Mouse (Mus musculus): ENCODE measurements around the gene Dnase1l2. TPM values are rescaled to one million over a fixed set of nuclear protein-coding genes. Genes with fewer than 3 reads are reported as not detected.

Gene Dnase1l2
- 5.2 to 8.2 TPM (median 6.5 TPM) in 4 replicates for total RNA-seq (2023)

GRCm38 (mm10) chr17:24442632-24443155, at the start of gene Dnase1l2:
TSS of gene Dnase1l2 (minus strand) at chr17:24443105.

DNA sequence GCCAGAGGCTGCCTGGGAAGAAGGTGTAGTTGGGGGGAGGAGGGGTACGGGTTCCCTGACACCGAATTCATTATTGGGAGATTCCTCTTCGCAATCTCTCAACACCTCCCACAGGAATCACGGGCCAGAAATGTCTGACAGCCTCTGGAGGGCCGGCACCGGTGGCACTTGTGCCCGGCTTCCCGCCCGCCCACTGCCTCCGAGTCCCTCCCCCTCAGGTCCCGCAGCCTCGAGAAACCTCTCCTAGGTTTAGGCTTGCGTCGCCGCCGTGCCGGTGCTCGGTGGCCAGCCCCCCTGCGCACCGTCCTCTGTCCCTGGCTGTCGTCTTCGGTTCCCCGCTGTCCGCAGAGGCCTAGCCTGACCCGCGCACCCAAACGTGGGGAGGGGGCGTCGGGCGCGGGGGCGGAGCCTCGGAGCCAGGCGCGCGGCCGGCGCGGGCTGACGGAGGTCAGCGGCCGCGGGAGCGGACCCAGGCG, 45.3 kb upstream of the Dnase1l2 start, which contains the start of gene Caskin1:
Gene Caskin1, plus strand, starts transcription at position 416 of the 476 bp plus-strand sequence.

GRCm38 (mm10) chr17:24478663-24479380, 35.9 kb upstream of the Dnase1l2 start, which contains the start of gene Mlst8:
TSS of gene Mlst8 (minus strand) at chr17:24479078.

DNA sequence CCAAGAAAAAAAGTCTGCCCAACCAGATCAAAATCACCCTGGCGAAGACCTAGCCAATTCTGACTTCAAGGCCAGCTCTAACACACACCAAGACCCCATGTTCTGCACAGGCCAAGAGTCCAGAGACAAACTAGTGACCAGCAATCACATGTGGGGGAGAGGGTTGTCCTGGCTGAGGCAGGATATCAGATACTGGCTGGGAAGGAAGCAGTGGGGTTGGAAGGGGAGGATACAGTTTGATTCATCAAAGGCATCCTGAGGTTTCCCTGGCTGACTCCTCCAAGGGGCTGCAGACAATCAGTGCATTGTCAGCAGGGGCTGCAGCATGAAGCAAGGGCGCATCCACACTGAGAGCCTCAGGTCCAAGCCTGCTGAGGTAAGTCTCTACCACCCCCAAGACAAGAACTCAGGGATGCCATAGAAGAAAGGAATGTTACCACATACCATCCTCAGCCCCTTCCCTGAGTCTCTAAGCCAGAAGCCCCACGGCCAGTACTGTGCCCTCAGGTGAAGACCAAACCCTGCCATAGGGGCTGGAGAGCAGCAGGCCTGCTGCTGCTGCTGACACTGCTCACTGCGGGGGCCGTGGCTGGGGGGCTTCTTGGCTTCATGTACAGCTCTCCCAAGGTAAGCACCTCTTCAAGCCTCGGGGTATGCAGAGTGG, 30.8 kb upstream of the Dnase1l2 start, which contains the start of gene Bricd5:
Gene Bricd5, plus strand, starts transcription at position 273 of the 664 bp plus-strand sequence.

DNA sequence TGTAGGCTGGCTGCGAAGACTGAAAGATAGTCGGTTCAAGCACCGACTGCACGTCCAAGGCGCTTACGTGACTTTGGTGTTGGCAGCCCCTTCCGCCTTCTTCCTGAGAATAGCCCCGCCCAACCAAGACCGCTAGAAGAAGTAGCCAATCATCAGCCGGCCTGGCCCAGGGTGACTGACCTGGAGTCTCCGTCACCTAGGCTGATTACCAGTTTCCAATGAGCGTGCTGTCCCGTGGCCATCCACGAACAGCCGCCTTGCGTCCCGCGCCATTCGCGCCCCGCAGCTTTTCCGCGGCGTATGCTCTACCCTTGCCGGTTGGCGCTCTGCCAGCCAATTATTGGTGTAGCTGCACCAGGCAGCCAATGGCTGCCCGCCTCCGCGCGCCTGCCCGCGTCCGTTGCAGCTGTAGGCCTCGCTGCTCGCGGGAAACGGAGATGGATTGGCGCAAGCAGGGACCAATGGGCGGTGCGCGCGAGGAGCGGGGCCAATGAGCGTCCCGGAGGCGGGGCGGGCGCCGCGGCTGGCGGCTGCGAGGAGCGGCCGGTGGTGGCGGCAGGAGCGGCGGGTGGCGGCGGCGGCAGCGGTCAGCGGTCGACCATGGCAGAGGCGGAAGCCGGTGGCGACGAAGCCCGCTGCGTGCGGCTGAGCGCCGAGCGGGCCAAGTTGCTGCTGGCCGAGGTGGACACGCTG, 27.2 kb upstream of the Dnase1l2 start, which contains the start of the genes E4f1 and Pgp:
Gene E4f1, minus strand, starts transcription at position 404 of the 693 bp plus-strand sequence.
Gene Pgp, plus strand, starts transcription at position 483 of the 693 bp plus-strand sequence.

GRCm38 (mm10) chr17:24426471-24427169, 16.3 kb downstream of the Dnase1l2 start, which contains the start of gene Eci1:
TSS of gene Eci1 (plus strand) at chr17:24426641.

DNA sequence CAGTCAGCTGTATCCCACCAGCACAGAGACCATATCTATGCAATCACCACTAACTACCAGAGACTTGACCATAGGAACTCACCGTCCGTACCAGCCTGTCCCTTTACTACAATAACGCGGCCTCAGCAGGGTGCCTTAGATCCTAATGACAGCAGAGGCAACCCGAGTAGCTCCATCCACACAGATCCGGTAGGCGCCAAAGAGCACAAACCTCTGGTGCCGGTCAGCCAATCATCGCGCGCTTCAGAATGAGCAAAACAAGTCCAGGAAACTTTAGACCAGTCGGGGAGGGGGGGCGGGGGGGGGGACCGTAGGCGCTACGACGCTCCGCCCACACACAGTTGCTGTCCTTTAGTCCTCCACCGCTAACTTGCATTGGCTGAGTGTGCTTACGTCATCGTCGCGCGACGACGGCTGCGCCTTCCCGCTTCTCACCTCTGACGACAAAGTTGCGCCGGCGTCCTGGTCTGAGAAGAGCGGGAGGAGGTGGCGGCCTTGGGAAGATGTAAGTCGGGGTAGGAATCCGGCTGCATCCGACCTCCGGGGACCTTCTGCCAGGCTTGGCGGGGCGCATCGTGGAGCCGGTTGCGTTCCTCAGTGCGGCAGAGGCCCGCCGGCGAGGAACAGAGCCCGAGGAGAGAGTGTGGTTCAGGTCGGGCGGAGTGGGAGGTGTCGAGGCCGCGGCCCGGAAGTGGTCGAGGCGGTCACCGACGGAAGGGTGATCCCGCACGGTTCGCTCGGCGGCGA, 28.5 kb downstream of the Dnase1l2 start, which contains the start of gene Rnps1:
Gene Rnps1, plus strand, starts transcription at position 336 of the 747 bp plus-strand sequence.

Other genes starting within 250 kb of the Dnase1l2 start
- gene Tbc1d24, start 237.5 kb downstream of the Dnase1l2 start, total RNA-seq (2023), result 1.8 to 2.4 TPM (median 2.2 TPM) in 4 replicates
- 0.18 to 0.38 TPM (median 0.35 TPM) in 4 replicates for gene Ntn3, start 233.6 kb downstream of the Dnase1l2 start, total RNA-seq (2023)
- gene Tedc2, start 222.3 kb downstream of the Dnase1l2 start, total RNA-seq (2023), result 7.4 to 10.9 TPM (median 8.2 TPM) in 4 replicates
- gene Ccnf, start 191.6 kb downstream of the Dnase1l2 start, total RNA-seq (2023), result 11.6 to 14.8 TPM (median 13.2 TPM) in 4 replicates
- 0.27 to 0.57 TPM (median 0.50 TPM) in 3 of 4 replicates, not detected in the other for gene Abca17, start 92.0 kb downstream of the Dnase1l2 start, total RNA-seq (2023)
- 52.3 to 57.4 TPM (median 55.0 TPM) in 4 replicates for gene Abca3, start 91.2 kb downstream of the Dnase1l2 start, total RNA-seq (2023)
- gene Rnps1, start 28.5 kb downstream of the Dnase1l2 start, total RNA-seq (2023), result 155 to 180 TPM (median 162 TPM) in 4 replicates
- 21.7 to 37.3 TPM (median 25.2 TPM) in 4 replicates for gene Eci1, start 16.5 kb downstream of the Dnase1l2 start, total RNA-seq (2023)
- gene E4f1, start 27.2 kb upstream of the Dnase1l2 start, total RNA-seq (2023), result 53.5 to 67.6 TPM (median 60.7 TPM) in 4 replicates
- gene Pgp, start 27.3 kb upstream of the Dnase1l2 start, total RNA-seq (2023), result 14.3 to 17.9 TPM (median 16.6 TPM) in 4 replicates
- gene Bricd5, start 30.8 kb upstream of the Dnase1l2 start, total RNA-seq (2023), result 0.91 to 1.0 TPM in 2 of 4 replicates, not detected in the others
- gene Mlst8, start 36.0 kb upstream of the Dnase1l2 start, total RNA-seq (2023), result 16.1 to 24.1 TPM (median 21.4 TPM) in 4 replicates
- gene Caskin1, start 45.5 kb upstream of the Dnase1l2 start, total RNA-seq (2023), result not detected in 4 replicates
- 174 to 212 TPM (median 202 TPM) in 4 replicates for gene Traf7, start 84.8 kb upstream of the Dnase1l2 start, total RNA-seq (2023)
- gene Rab26, start 91.1 kb upstream of the Dnase1l2 start, total RNA-seq (2023), result 0.92 to 3.0 TPM (median 1.4 TPM) in 4 replicates
- 66.6 to 77.7 TPM (median 73.9 TPM) in 4 replicates for gene Pkd1, start 106.7 kb upstream of the Dnase1l2 start, total RNA-seq (2023)
- gene Tsc2, start 189.5 kb upstream of the Dnase1l2 start, total RNA-seq (2023), result 90.9 to 106 TPM (median 96.8 TPM) in 4 replicates
- 4.4 to 5.8 TPM (median 5.0 TPM) in 4 replicates for gene Nthl1, start 189.6 kb upstream of the Dnase1l2 start, total RNA-seq (2023)
- gene Slc9a3r2, start 207.2 kb upstream of the Dnase1l2 start, total RNA-seq (2023), result 0.41 to 0.48 TPM in 2 of 4 replicates, not detected in the others
- not detected in 4 replicates for gene Npw, start 215.4 kb upstream of the Dnase1l2 start, total RNA-seq (2023)
- gene Zfp598, start 226.6 kb upstream of the Dnase1l2 start, total RNA-seq (2023), result 54.6 to 60.8 TPM (median 56.6 TPM) in 4 replicates
- gene Syngr3, start 246.8 kb upstream of the Dnase1l2 start, total RNA-seq (2023), result not detected in 4 replicates